Mouse (Mus musculus) bone marrow, adult 2 months (tissue): ENCODE results near the gene Zgrf1. TPM values are rescaled to one million over a fixed set of nuclear protein-coding genes. Genes with fewer than 3 reads are reported as not detected.

ENCODE experiments used
- H3K27ac ChIP-seq: fragments of 200-500 bp; 2 replicates; pipeline ENCODE4 v1.5.1; 2012; ENCODE audit warnings: low read depth, mild to moderate bottlenecking, control low read depth, inconsistent platforms, low read length; ENCODE audit not compliant: control insufficient read depth, poor library complexity, insufficient read depth
- H3K4me1 ChIP-seq: fragments of 200-500 bp; 2 replicates; pipeline ENCODE4 v1.6.1; 2011; ENCODE audit warnings: low read length; ENCODE audit not compliant: control insufficient read depth, insufficient read depth
- H3K4me3 ChIP-seq: fragments of 200-500 bp; replicated peaks from 2 replicates; pipeline ENCODE3; 2011; ENCODE audit warnings: mild to moderate bottlenecking, low read depth, low read length, control low read depth; ENCODE audit not compliant: control insufficient read depth
- CTCF ChIP-seq: fragments of 200-500 bp; IDR thresholded peaks from 2 replicates; pipeline ENCODE4 v1.5.1; 2011; ENCODE audit warnings: low read length, control low read depth; ENCODE audit not compliant: control insufficient read depth, insufficient read depth
- POLR2A ChIP-seq: fragments of 200-500 bp; IDR thresholded peaks from 2 replicates; pipeline ENCODE4 v1.6.1; 2011; ENCODE audit warnings: low read depth, mild to moderate bottlenecking, control low read depth, low read length, borderline replicate concordance; ENCODE audit not compliant: control insufficient read depth
- WGBS: fragments of 180-500 bp; shearing (Covaris S2); methylation state at CpG from one replicate; pipeline ENCODE4 v1.1.7; 2018; 5-methylcytosine and 5-hydroxymethylcytosine counted together
- polyA plus RNA-seq: library from polyadenylated mRNA; stranded (reverse); fragments of >200 nt; gene quantifications from 2 replicates; pipeline ENCODE4 v1.2.4, GENCODE M21; 2011; ENCODE audit warnings: low replicate concordance; ENCODE audit not compliant: missing spikeins, insufficient read depth, insufficient read length

The Zgrf1 gene
- polyA plus RNA-seq, 1 experiment, result 10.1 TPM

GRCm38 (mm10) chr3:127521156-127521555, 32.1 kb upstream of the Zgrf1 start:
- 70% methylated on average over 10 of the region's 10 CpGs for WGBS
- TF ChIP-seq POLR2A (no peak), CTCF (no peak)
- Histone ChIP-seq H3K4me3 (no peak overlapping the region), H3K4me1 (no peaks in the 10 kb centered on the region), H3K27ac (no peak overlapping the region)

- 75% methylated on average over 8 of the region's 8 CpGs for WGBS
- Histone ChIP-seq H3K27ac (no peak overlapping the region), H3K4me3 (no peak overlapping the region), H3K4me1 (no peaks in the 10 kb centered on the region)
- no peak for TF ChIP-seq CTCF
- TF ChIP-seq POLR2A, result no peak
Measured at GRCm38 (mm10) chr3:127525188-127525819, 28.0 kb upstream of the Zgrf1 start.

GRCm38 (mm10) chr3:127527465-127528034, 25.7 kb upstream of the Zgrf1 start:
- no peak overlapping the region for H3K27ac ChIP-seq
- no peaks in the 10 kb centered on the region for H3K4me1 ChIP-seq
- TF ChIP-seq CTCF, result no peak
- no peak for TF ChIP-seq POLR2A
- H3K4me3 ChIP-seq, result no peak overlapping the region
- 64% methylated on average over 5 of the region's 5 CpGs for WGBS

GRCm38 (mm10) chr3:127529210-127529609, 24.1 kb upstream of the Zgrf1 start:
- TF ChIP-seq CTCF (no peak), POLR2A (no peak)
- Histone ChIP-seq H3K4me3 (no peak overlapping the region), H3K4me1 (no peaks in the 10 kb centered on the region), H3K27ac (no peak overlapping the region)
- WGBS, result 81% methylated on average over 3 of the region's 3 CpGs

DNA sequence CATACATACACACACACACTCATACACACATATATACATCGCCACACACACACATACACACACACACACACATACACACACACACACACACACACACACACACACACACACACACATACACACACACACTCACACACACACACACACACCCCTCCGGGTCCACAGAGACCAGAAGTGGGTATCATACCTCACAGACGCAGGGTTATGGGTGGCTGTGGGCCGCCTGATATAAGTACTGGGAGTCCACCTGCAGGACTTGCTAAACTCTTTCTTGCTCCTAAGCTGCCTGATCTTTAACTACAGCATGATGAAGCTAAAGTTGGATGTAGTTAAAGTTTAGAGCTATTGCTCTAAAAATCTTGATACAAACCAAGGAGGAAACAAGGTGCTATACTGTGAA, 23.5 kb upstream of the Zgrf1 start:
- TF ChIP-seq POLR2A, result no peak
- TF ChIP-seq CTCF, result no peak
- Histone ChIP-seq H3K4me3 (no peak overlapping the region), H3K27ac (no peak overlapping the region), H3K4me1 (no peaks in the 10 kb centered on the region)
- WGBS, result 82% methylated on average over 4 of the region's 4 CpGs

DNA sequence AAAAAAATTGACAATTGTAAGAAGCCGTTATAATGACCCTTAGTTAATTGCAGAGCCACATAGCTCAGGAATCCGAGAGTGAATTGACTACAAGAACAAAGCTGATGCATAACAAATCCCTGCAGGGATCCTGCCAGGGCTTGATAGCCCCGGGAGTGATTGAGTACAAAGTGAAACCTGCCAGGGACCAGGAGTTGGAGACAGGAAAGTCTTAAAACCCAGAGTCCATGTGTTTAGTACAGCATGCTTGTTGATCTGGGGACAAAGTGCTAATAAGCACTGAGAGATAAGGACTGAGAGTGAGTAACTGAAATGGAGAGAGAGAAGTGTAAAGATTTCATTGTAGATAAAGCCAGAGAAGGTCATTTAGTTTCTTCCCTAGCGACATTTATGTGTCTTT, 23.0 kb upstream of the Zgrf1 start:
- no peak overlapping the region for H3K27ac ChIP-seq
- 45% methylated on average over 4 of the region's 4 CpGs for WGBS
- H3K4me1 ChIP-seq, result no peaks in the 10 kb centered on the region
- TF ChIP-seq CTCF (no peak), POLR2A (no peak)
- H3K4me3 ChIP-seq, result no peak overlapping the region

DNA sequence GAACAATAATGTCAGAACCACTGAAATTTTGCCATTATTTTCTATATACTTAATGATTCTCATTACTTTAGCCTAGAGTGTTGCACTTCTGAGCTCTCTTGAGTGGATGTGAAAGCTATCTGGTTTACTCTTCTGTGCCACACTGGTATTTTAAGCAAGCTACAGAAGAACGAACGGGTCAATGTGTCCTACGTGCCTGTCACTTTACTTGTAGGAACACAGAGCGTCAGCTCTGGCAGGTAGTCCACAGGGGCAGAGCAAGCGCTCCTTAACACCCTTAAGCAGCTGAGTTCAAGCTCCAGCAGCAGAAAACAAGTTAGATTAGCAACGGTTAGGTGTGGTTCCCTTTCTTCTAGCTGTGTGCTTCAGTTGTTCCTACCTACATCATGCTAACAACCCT, 14.1 kb upstream of the Zgrf1 start:
- H3K4me1 ChIP-seq, result no peaks in the 10 kb centered on the region
- TF ChIP-seq CTCF (no peak), POLR2A (no peak)
- no peak overlapping the region for H3K27ac ChIP-seq
- H3K4me3 ChIP-seq, result no peak overlapping the region
- 91% methylated on average over 6 of the region's 6 CpGs for WGBS

DNA sequence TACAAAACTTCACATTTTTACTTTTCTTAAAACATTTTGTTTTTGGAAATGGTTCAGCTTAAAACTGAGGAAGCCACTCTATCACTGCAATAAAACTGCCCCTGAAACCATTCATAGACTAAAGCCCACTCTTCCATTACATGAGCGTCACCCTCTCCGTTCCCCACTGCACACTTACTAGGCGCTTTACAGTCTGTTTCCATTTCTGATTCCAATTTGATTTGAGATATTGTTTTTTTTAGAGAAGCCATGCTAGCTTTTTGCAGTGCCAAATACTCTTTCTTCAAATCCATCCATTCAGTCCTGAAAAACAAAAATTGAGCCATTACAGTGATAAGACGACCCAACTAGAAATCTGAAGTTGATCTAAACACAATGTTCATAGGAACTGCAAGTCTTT, 9.3 kb upstream of the Zgrf1 start:
- no peak overlapping the region for H3K4me3 ChIP-seq
- no peak overlapping the region for H3K27ac ChIP-seq
- TF ChIP-seq POLR2A (no peak), CTCF (no peak)
- no peaks in the 10 kb centered on the region for H3K4me1 ChIP-seq
- 91% methylated on average over 4 of the region's 4 CpGs for WGBS
